Mouse (Mus musculus) megakaryocyte-erythroid progenitor cell, adult 5-6 weeks (primary cell): ENCODE measurements around the gene Dazl. TPM values are rescaled to one million over a fixed set of nuclear protein-coding genes. Genes with fewer than 3 reads are reported as not detected.

Source experiments
- ATAC-seq: replicated peaks from 2 replicates; pipeline ENCODE4 v1.8.0; 2016; ENCODE audit warnings: mild to moderate bottlenecking, inconsistent platforms; ENCODE audit not compliant: severe bottlenecking, poor library complexity, low FRiP score, low TSS enrichment
- total RNA-seq, 2 experiments: library from RNA; stranded (forward) in 1 of 2; stranded (reverse) in 1 of 2; fragments of 200-1000, 215-1000 nt in 1 of 2; fragments of >200 nt in 1 of 2; fragmentation: Nextera tagmentation in 1 of 2; gene quantifications; 2 replicates each; pipeline ENCODE4 v1.2.3; 2014 to 2017

Dazl gene
- 0.74 TPM in 1 of 2 replicates, not detected in the other for total RNA-seq (2014; fragmentation: Nextera tagmentation)
- total RNA-seq (2017): 0.46 and 0.47 TPM in 2 replicates

DNA sequence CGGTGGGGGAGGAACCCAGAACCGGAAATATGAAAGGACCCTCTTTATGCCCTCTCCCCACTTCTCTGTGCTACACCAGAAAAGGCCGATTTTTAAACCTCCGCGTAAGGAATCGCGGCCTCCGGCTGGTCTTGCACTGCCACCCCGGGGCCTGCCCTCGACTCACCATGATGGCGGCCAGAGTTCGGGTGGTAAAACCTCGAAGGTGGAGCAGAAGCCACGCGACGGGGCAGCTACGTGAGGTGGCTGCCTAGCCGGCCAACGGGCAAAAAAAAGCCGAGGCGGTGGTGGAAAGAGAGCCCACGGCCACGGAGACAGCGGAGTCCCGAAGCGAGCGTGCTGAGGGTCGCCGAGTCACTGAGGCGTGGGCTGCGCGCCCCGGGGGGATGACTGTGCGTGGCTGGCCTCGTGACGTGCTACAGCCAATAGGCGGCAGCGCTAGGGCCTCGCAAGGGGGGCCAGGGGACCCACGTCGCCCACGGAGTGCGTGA is at the start of gene Dazl:
Gene Dazl, minus strand, starts transcription at position 396 of the 491 bp plus-strand sequence.
- no peak for ATAC-seq

DNA sequence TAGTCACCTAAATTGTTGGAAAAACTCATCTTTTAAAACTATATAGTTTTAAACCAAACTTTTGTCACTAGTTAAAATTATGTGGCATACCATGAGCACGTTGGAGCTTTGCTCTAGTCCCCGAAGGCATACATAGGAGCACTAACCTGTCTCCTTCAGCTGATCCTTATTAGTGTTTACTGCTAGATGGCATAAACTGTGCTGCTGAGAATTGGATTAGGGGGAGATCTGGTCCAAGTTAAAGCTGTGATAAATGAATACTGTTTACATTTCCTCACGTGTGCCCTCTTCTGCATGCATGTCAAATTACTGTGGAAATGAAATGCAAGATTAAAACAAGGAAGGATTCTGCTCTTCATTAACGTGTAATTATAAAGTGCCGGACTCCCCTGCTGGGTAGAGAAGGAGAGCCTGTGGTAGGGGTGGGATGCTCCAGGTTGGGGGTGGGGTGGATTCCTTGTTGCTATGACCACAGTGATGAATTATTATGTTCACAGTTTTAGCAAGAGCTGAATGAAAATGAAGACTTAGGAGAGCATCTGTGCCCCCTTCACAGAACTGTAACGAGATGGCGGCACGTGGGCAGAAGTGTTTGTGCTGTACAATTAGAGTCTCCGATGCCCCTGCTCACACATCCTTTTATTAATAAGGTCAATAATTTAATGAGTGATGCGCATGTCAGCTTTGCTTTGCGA is 48.6 kb upstream of the Dazl start:
- no peak for ATAC-seq

DNA sequence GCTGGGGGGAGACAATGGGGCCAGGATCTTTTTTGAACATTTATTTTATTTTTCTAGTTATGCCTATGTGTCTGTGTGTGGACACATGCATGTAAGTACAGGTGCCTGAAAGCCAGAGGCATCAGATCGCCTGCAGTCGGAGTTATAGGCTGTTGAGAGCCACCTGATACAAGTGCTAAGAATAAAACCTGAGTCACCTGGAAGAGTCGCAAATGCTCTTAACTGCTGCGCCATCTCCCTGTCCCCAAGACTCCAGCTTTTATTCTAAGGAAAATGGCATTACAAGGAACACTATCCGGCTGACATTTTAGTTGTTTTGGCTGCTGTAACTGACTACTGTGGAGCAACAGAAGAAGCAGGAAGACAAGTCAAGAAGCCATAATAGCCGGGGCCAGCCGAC is 45.5 kb upstream of the Dazl start:
- no peak for ATAC-seq

DNA sequence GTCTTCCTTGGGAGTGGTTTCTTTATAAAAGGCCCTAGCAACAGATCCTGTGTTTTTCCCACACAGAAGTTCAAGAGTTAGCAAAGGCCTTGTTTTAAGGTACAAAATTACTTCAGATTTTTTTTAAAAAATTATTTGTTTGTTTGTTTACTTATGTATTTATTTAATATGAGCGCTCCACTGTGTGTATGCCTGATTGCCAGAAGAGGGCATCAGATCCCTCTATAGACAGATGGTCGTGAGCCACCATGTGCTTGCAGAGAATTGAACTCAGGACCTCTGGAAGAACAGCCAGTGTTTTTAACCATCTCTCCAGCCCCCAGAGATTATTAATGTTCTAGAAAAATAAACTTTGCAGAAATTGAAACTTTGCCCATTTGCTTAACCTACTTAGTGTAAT is 42.3 kb upstream of the Dazl start:
- ATAC-seq: no peak

DNA sequence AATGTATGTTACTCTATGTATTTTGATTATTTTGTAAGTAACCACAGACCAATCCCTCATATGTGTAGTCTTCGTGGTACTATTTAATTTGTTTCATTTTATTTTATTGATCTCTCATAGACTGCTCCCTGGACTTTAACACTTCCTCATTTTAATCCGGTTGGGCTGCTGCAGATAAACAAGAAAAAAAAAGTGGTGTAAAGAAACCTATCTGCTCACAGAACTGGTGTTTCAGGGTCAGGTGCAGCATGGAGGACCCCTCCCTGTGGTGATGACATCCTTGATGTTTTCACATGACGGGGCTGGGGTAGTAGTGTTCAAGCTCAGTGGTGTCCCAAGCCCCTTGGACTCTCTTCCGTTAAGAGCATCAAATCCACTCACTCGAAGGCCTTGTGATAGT is 41.3 kb upstream of the Dazl start:
- ATAC-seq: no peak

DNA sequence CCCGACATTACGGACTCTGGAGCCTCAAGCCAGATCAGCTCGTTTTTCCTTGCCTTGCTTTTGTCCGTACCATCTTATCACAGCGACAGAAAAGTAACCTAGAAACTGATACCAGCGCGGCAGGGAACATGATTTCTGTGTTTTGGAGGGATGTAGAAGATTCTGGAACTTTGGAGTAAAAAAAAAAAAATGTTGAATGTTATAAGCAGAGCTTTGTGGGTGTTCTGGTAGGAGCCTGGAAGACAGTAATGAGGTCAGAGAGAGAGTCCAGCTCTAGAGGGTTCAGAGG is 38.5 kb upstream of the Dazl start:
- ATAC-seq: no peak

DNA sequence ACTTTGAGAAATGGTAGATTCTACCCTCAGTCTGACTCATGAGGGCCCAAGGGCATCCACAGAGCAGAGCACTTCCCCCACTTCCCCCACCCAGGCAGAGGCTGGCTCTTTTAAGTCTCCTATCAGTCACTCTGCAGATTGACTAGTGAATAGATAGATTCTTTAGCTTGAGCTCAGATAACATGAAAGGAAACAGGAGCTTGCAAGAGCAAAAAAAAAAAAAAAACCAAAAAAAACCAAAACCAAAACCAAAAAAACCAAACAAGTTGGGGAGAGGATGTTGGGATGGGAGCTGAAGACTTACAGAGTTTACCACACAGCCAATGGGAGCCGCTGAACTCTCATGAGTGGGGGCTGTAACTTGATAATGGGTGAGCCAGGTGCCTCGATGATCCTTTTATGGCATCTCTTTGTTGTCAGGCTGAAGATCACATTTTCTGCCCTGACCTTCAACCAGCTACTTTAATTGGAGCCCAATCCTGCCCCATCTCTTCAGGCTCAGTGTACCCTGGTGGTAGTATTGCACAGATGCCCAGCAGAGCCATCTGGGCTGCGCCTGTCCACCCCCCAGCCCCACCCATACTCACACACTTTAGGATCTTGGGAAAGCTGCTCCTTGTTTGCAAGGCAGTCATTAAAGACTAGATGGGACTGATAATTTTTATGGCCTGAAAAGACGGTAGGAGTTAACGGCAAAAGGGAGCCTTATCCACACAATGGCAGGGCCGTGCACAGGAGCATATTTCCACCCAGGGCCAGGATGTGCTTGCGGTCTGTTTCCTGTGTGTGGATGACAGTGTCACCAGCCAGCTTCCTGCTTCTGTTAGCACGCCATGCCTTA is 38.0 kb upstream of the Dazl start:
- peak; percentile 69 for ATAC-seq

DNA sequence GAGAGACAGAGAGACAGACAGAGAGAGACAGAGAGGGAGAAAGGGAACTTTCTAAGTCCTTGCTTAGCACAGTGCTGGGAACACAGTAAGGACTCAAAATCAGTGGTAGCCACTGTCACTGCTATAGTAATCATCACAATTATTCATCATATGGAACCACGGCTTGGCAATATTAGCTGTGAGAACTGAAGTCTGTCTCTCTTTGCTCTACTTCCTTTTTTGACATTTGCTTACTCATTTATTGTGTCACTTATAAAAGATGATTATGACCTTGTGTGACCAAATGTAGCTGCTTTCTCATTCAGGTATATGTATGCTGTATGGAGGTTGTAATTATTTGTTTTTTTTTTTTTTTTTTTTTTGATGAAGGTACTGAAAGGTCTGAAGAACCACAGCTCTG is 36.8 kb upstream of the Dazl start:
- no peak for ATAC-seq

DNA sequence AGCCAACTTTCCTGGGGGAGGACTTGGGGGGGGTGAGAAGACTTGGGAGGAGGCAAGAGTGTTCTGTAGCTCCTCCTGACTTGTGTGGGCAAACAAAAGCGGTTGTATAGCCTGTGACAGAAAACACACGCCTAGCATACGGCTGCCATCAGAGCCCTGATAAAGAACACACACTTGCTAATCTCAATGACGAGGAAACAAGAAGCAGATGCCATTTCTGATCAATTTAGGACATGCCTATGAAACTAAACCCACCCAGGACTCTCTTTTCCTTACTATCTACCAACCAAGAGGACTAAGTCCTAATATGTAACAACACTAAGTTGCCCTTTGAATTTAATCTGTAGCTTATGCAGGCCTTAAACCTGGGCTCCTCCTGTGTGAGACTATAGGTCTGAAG is 31.2 kb upstream of the Dazl start:
- ATAC-seq: peak; percentile 85

DNA sequence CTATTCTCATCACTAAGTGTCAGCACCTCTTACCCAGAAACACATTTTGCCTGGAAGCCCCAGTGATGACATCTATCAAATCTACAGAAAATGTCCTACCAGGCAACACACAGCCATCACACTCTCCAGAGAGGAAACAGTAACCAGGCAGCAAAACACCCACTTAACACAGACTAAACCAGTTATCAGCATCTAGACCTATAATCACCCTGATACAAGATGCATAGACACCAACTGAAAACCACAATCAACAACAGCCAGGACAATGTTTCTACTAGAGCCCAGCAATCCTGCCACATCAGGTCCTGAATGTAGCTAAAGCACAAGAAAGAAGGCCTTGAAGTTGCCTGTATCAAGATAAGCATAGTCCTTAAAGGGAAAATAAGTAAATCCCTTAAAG is 25.4 kb upstream of the Dazl start:
- ATAC-seq: peak; percentile 96

DNA sequence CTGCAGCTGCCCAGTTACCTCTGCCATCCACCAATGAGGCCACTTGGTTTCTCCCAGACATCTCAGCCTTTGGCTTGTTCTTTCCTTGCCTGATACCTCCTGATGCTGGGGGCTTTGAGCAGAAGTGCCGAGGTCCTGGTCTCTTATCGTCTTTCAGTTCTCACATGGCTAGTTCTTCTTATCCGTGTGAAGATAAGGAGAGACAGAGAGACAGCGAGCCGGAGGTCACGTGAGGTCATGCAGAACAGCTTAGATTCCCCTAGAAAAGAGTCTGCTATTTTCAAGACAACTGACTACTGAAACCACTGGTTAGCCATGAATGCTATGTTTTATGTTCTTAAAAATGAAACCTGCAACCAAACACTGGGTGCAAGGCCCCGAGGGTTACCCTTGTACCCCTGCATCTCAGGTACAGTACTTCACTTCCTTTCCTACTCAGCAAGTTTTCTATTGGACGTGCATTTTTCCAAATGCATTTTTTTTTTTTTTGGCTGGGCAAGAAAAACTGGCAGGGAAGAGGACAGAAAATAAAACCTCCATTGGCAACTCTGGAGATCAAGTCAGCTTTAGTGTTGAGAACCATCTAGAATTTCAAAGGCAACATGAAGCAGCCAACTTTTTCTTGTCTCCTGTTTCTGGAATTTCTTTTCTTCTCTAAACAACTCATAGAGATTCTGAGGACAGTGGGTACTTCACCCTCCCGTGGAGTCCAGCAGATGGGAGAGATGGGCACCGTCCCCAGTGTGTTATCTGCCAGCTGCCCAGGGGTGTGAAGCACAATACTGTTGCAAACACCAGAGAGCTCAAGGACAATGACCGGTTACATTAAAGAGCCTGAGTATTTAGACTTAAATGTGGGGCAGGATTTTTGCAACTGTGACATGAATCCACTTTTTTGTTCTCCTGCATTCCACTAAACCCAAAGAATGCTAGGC is 23.0 kb upstream of the Dazl start:
- peak; percentile 36 for ATAC-seq

DNA sequence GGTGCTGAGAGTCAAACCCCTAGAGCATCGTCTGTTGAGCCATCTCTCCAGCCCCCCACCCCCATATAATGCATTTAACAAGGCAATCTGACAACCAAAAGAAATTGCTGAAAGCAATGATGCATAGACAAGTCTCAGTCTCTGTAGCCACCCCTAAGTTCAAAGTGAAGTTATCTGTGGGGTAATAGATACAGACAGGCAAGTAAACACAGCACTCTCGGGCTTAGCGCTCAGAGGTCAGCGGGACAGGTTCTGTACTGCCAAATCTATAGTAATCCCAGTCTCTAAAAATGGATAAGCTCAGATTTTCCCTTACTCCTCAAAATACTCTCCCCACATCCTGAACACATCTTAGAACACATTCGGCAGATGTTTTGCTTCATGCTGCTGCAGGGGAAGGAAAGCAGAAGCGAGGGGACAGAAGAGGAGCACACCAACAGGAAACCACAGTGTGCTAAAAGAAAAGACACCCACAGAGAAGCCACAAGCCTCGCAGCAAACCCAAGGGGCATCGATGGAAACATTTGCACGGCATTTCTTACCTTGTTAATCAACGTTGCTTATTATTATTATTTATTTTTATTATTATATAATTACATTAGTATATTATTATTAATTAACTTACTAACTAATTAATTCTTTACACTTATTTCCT is 16.8 kb upstream of the Dazl start:
- ATAC-seq: no peak

DNA sequence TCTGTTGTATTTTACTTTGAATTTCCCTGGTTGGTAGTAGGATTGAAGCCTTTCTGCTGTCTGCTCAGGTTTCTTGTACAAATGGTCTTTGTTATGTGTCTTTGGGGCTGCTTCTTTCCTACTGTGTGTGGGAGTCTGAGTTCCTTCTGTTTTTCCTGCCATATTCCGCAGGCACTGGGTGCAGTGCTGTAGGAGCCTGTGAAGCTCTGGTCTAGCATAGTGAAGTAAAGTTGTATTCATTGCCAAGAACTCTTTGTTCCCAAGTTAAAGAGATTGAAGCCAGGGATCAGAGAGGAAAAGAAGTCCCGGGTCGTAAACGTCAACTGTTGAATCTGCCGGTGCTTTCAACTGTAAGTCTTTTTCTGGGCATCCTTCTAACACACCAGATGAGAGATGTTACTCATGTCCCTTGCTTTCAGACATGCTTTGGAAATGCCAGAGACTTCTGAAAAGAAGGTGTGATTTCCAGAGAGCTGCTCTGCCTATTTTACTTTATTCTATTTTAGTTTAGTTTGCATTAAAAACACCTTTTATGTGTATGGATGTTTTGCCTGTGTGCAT is 16.2 kb upstream of the Dazl start:
- ATAC-seq: no peak

DNA sequence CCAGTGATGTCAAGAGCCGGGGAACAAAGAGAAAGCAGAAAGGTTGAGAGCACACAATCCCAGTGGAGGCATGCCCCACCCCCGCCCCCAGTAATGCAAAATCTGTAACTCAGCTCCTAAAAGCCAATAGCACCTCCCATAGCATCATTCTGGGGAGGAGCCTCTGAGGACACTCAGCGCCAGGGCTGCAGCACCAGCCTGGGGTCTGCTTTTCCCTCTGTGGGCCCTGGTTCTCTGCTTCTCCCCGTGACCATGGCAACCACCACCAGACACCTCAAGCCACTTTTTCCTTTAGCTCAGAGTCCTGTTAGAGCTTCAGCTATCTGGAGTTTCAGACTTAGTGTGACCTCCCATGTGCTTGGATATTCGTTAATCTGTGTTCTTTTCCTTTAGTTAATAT is 15.4 kb upstream of the Dazl start:
- ATAC-seq: no peak

DNA sequence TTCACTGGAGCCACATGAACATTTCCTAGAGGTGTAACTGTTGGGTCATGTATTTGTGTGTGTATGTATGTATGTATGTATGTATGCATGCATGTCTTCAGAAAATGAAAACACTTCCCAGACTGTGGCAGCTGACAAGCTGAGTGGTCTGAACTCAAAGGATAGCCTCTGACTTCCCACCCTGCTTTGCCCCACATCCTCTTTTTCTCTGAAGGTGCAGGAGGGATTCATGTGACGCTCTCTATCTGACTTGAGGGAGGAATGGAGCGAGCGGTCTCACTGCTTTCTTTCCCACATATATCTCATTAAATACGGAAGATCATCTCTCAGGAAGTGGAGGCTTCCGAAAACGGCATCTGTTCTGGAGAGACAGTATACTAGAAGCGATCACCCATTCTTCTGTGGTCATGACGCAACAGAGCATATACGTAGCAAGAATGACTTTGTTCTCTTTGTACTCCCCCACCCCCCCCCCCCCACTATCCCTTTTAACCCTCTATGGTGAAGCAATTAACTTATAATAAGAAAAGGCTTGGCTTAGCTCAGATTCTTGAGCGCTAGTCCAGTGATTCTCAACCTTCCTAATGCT is 14.7 kb upstream of the Dazl start:
- no peak for ATAC-seq

DNA sequence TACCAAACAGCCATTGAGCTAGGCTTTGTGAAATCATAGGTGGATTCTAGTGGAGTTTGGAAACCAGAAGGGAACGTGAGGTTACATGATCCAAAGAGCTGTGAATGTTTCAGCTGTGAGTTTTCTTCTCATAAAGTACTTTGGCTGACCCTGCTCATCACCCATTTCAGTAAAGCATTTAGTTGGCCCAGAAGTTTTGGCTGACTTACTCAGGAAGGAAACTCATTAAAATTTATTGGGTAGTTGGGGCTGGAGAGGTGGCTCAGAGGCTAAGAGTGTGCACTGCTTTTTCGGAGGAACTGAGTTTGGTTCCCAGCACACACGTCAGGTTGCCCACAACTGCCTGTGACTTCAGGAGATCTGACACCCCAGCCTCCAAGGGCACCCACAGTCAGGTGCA is 9.4 kb upstream of the Dazl start:
- ATAC-seq: no peak

DNA sequence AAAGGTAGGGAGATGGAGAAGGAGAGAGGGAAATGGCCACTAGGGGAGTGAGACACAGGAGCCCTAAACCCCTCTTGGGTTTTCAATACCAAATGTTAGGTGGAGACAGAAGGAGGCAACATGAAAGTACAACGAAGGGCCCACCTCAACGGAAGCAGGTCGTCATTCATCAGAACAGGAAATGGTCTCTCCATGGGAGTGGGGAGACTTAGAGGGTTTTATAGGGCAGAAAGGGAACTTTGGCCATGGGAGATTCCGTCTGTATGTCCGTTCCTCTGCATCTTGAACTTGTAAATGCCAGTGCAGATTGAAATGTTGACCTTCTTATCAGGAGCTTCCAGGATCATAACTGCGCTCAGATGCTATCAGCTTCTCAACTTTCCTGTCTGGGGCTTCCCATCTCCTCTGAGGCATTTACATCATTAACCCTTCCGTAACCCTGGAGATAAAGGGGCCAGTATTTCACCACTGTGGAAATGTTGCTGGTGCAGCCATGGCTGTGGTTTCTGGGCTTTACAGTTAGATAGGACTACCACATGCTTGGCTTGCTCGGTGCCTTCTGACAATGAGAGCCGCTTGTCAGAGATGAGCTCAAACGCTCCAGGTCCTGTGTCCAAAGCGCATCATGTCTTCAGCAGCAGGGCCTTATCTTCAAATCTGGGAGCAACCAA is 6.9 kb upstream of the Dazl start:
- ATAC-seq: peak; percentile 65

DNA sequence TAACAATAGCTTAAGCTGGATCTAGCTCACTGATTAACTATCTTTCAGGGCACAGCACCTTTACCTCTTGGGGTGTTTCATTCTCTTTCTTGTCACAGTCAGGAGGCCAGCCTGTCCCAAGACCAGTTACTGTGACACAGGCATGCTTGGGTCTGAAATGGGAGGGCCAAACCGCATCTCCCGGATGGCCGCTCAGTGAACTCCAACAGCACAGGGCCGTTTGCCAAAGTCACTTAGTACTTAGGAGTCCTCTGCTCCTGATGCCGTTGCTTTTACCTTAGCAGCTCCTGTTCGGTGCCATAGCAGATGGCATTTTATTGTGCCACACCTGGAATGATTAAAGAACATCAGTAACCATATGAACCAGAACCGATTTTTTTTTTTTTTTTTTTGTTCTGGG is 5.4 kb upstream of the Dazl start:
- ATAC-seq: no peak
